Mouse (Mus musculus): ENCODE data around the gene Arhgef6. TPM values are rescaled to one million over a fixed set of nuclear protein-coding genes. Genes with fewer than 3 reads are reported as not detected.
A peak's percentile ranks its signal among the peaks of the same experiment; 100 is the strongest.

Arhgef6 gene
- total RNA-seq (2017), result 98.9 to 155 TPM (median 105 TPM) in 3 replicates

DNA sequence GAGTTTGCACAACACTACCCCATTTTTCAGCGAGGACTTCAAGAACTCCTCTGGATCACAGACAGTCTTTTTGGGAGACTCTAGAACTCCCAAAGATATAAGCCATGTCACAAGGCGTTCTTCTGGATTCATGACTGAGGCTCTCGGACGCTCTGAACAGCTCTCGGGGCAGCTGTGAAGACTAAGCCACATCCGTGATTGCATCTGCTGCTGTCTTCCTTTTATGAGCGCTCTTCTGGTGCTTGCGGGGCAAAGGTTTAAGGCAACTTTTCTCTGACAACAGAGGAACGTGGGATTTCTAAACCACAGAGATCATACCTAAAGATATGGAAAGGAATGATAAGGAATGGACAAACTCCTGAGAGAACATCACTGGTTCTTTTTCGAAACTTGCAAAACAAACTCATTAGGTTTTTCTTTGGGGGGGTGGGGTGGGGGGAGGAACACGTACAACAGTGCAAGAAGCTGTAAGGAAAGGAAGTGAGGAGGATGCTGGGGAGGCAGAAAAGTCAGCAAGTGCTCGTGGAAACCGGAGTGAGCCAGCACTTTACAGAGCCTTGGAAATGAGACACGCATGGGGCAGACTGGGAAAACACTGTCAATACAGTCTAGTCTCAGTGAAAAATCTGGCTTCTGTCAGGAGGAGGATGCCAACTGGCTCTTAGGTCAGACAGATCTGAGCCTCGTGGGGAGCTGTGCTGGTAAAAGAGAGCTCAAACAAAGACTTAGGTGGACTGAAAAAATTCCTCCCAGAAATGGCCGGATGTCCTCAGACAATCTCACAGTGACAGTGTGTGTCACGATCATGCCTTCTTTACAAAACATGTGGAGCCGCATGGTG is at the start of gene Arhgef6:
Arhgef6 (minus strand) TSS at position 359 of the 841 bp plus-strand sequence.
- ATAC-seq (replicated peaks; ENCODE audit: insufficient number of reproducible peaks, low FRiP score, low TSS enrichment, poor library complexity, severe bottlenecking), result no peak

- ATAC-seq (replicated peaks; ENCODE audit: insufficient number of reproducible peaks, low FRiP score, low TSS enrichment, poor library complexity, severe bottlenecking), result no peak
Observed at GRCm38 (mm10) chrX:57380915-57381314, 42.4 kb upstream of the Arhgef6 start.

GRCm38 (mm10) chrX:57378579-57378978 is 40.0 kb upstream of the Arhgef6 start:
- ATAC-seq (replicated peaks; ENCODE audit: insufficient number of reproducible peaks, low FRiP score, low TSS enrichment, poor library complexity, severe bottlenecking), result no peak

- no peak for ATAC-seq (replicated peaks; ENCODE audit: insufficient number of reproducible peaks, low FRiP score, low TSS enrichment, poor library complexity, severe bottlenecking)
Observed at GRCm38 (mm10) chrX:57377096-57377495, 38.6 kb upstream of the Arhgef6 start.

DNA sequence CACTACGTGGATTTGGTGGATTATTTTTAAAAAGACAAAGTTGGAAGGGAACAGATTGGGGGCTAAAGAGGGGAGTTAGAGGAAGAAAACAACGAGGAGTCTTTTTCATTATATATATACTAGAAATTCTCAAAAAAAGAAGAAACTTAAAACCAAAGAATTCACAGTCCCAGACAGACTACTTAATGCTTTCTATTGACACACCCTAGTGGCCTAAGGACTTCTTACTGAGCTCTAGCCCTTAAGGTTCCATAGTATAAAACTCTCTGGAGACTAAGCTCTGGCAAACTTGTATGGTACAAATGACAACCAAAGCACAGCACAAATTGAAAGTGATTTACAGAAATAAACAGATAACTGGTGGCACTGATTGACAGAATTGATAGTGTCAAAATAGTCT is 35.5 kb upstream of the Arhgef6 start:
- ATAC-seq (replicated peaks; ENCODE audit: insufficient number of reproducible peaks, low FRiP score, low TSS enrichment, poor library complexity, severe bottlenecking), result no peak

DNA sequence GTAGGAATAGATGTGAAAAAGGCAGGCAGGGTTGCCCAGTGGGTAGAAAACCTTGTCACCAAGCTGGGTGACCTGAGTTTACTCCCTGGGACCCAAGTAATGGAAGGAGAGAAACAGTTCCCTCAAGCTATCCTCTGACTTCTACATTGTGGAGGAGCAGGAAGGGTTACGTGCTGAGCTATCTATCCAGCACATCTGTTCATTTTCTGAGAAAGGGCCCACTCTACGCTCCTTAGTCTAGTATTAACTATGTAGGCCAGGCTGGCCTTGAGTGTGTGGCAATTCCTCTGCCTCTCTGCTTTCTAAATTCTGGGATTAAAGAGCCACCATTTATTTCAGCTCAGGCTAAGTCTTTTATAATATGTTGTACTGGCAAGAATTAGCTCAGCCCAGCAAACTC is 35.0 kb upstream of the Arhgef6 start:
- ATAC-seq (replicated peaks; ENCODE audit: insufficient number of reproducible peaks, low FRiP score, low TSS enrichment, poor library complexity, severe bottlenecking), result no peak

DNA sequence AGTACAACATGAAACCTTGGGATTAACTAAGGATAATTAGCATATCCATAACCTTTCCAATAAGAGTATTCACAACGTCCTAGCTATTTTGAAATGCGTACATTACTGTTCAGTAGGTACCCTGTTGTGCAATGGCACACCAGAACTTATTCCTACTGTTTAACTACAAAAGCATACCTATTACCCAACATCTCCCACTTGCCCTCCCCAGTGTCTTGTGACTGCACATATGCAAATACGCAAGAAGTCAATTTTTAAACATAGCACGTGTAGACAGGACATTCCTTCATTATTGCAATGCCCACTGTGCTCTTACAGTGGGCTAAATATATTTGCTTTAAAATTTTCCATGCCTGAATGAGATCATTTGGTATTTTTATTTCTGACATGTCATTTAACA is 34.4 kb upstream of the Arhgef6 start:
- no peak for ATAC-seq (replicated peaks; ENCODE audit: insufficient number of reproducible peaks, low FRiP score, low TSS enrichment, poor library complexity, severe bottlenecking)

DNA sequence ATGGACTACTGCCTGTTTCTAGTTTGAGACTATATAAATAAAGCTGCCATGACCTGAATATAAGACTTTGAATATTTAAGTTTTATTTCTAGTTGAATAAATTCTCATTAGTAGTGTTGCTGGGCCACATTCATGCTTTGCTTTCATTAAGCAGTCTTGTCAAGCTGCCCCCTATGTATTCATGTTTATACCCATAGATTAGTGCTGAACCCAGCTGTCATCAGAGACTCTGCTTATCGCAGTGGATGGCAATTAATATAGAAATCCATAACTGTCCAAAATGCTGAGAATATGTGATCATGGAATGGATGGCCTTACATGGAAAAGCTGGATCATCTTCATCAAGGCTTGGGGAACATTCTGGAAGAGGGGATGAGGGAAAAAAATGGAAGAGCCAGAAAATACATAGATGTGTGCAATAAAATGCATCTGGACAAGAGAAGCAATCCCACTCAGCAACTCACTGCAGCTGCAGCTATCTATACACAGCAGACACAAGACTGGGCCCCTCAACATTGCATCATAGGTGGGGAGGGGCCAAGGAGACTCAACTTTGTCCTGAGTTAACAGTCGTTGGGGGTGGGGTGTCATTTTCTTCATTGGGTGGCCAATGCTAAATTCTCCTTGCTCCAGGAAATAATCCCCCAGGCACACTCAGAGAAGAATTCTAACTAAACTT is 26.5 kb upstream of the Arhgef6 start:
- ATAC-seq (replicated peaks; ENCODE audit: insufficient number of reproducible peaks, low FRiP score, low TSS enrichment, poor library complexity, severe bottlenecking), result no peak

DNA sequence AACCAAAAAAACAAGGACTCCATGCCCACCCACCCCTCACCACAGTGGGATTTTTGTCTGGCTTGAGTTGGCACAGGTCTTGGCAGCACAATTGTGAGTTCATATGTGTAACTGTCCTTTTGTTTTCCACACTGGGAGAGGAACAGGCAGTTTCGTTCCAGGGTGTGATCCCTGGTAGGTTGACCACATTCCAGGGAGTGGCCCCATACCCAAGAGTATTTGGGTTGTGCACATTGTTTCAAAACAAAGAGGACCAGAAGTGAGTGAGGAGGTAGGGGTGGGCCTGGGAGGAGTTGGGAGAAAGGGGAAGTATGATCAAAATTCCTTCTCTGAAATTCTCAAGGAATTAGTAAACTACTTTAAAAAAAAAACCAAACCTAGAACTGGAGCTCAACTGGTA is 20.8 kb upstream of the Arhgef6 start:
- no peak for ATAC-seq (replicated peaks; ENCODE audit: insufficient number of reproducible peaks, low FRiP score, low TSS enrichment, poor library complexity, severe bottlenecking)

- no peak for ATAC-seq (replicated peaks; ENCODE audit: insufficient number of reproducible peaks, low FRiP score, low TSS enrichment, poor library complexity, severe bottlenecking)
Observed at GRCm38 (mm10) chrX:57339220-57339619, 691 bp upstream of the Arhgef6 start.

DNA sequence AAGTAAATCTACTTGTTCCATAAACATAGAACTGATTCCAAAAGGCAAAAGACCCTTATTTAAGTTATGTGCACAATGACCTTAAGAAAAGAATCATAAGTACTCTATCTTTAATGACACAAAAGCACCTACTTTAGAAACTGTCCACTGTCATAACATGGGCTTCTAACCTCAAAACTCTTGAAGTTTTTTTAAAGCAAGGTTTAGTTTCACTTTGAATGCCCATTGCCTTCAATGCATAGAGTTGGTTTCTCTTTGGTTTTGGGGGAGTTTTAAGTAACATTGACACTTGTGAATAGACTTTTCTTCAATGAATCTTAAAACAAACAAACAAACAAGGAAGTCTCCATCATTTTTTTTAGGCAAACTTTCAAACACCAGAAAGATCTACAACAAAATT is 947 bp downstream of the Arhgef6 start:
- no peak for ATAC-seq (replicated peaks; ENCODE audit: insufficient number of reproducible peaks, low FRiP score, low TSS enrichment, poor library complexity, severe bottlenecking)

- ATAC-seq (replicated peaks; ENCODE audit: insufficient number of reproducible peaks, low FRiP score, low TSS enrichment, poor library complexity, severe bottlenecking), result no peak; the same call in 1 of the 2 replicates
Observed at GRCm38 (mm10) chrX:57336958-57337357, 1.6 kb downstream of the Arhgef6 start.

- ATAC-seq (replicated peaks; ENCODE audit: insufficient number of reproducible peaks, low FRiP score, low TSS enrichment, poor library complexity, severe bottlenecking), result no peak
Observed at GRCm38 (mm10) chrX:57335313-57335712, 3.2 kb downstream of the Arhgef6 start.

DNA sequence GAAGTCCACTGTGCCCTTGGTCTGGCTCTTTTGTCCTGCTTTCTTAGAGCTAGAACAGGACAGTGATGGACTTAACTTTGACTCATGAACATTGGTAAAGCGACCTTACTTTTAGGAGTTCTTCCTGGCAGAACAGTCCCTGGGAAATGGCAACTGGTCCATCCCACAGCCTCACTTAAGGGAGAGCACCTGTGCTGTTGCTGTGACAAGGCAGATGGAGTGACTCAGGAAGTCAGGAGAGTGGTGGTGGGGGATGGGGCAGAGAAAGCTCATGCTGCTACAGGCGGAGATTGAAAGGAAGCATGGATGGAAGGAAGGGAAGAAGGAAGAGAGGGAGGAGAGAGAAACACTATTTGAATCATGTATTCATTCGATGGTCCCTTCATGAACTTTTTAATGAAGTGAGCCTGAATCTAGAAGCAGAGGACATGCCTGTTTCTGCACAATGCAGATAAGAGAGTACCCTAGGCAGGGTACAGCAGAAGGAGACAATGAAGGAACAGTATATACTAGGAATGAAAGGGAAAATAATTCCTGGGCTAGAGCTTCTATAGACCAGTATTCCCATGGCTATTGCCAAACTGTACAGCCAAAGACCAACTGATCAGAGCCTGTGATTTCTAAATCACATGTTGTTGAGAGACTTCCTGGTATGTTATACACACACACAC is 10.7 kb downstream of the Arhgef6 start:
- no peak for ATAC-seq (replicated peaks; ENCODE audit: insufficient number of reproducible peaks, low FRiP score, low TSS enrichment, poor library complexity, severe bottlenecking)

DNA sequence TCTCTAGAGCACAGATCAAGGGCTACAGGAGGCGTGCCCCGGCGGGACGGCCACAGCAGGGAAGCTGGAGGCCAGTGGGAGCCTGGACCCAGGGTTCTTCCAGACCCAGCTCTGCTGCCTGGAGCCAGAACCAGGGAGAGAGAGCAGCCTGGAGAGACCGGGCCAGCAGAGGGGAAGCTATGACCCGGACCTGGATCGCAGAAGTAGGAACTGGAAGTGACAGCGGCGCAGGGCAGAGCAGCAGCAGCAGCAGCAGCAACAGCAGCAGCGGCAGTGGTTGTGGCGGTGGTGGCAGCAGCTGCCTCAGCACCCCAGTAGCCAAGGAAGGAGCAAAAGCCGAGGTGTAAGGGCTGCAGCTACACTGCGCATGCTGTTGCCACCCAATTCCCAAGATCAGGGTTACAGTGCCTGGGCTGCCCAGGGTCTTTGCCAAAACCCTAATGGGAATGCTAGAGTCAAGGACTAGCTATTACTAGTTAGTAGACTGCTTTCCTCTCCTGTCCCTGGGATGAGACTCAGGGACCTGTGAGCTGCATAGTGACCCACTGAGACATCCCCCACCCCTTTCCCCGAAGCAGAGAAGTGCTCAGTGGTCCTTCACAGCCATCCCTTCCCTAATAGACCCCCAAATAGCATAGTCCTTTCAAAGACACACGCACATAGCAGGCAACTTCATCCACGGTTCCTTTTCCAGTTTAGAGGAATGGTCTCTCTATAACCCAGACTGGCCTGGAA is 11.9 kb downstream of the Arhgef6 start:
- ATAC-seq (replicated peaks; ENCODE audit: insufficient number of reproducible peaks, low FRiP score, low TSS enrichment, poor library complexity, severe bottlenecking), result peak; percentile 79

DNA sequence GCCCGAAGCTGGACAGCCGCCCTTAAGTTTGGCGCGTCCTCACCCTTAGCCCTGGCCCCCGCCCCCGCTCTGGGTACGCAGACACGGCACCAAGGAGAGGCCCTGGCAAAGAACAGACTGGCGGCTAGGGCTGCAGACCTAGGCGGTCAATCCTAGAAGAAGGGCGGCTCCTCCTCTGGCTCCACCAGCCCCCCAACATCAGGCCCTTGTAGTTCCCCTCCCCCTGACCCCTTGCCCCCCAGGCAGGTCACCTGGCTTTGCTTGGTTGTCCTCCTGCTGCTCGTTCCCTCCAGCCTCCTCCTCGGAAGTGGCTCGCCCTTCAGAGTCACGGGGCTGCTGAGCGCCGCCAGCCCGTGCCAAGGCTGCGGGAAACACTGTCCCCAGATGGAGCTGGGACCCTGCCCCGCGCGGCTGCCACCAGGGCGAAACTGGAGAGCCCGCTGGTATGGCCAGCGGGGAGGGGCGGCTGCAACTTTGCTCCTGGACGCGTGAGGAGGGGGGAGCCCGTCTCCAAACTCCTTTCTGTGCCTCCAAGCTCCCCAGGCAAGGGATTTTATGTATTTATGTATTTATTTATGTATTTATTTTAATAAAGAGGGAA is 12.6 kb downstream of the Arhgef6 start:
- no peak for ATAC-seq (replicated peaks; ENCODE audit: insufficient number of reproducible peaks, low FRiP score, low TSS enrichment, poor library complexity, severe bottlenecking)

- ATAC-seq (replicated peaks; ENCODE audit: insufficient number of reproducible peaks, low FRiP score, low TSS enrichment, poor library complexity, severe bottlenecking), result no peak
Observed at GRCm38 (mm10) chrX:57324891-57325290, 13.6 kb downstream of the Arhgef6 start.

GRCm38 (mm10) chrX:57312066-57312465 is 26.5 kb downstream of the Arhgef6 start:
- ATAC-seq (replicated peaks; ENCODE audit: insufficient number of reproducible peaks, low FRiP score, low TSS enrichment, poor library complexity, severe bottlenecking), result no peak

GRCm38 (mm10) chrX:57309993-57310392 is 28.5 kb downstream of the Arhgef6 start:
- ATAC-seq (replicated peaks; ENCODE audit: insufficient number of reproducible peaks, low FRiP score, low TSS enrichment, poor library complexity, severe bottlenecking), result no peak
